Mouse (Mus musculus) bone marrow macrophage, adult 2 months (primary cell): Measurements from ENCODE around the gene Zfp385a.

Experiments
- CTCF ChIP-seq: IDR thresholded peaks from 2 replicates; pipeline ENCODE4 v1.5.1; 2012; ENCODE audit warnings: low read depth, mild to moderate bottlenecking, low read length, moderate library complexity
- POLR2A ChIP-seq: IDR thresholded peaks from 2 replicates; pipeline ENCODE4 v1.6.1; 2012; ENCODE audit warnings: mild to moderate bottlenecking, low read depth, low read length, borderline replicate concordance

DNA sequence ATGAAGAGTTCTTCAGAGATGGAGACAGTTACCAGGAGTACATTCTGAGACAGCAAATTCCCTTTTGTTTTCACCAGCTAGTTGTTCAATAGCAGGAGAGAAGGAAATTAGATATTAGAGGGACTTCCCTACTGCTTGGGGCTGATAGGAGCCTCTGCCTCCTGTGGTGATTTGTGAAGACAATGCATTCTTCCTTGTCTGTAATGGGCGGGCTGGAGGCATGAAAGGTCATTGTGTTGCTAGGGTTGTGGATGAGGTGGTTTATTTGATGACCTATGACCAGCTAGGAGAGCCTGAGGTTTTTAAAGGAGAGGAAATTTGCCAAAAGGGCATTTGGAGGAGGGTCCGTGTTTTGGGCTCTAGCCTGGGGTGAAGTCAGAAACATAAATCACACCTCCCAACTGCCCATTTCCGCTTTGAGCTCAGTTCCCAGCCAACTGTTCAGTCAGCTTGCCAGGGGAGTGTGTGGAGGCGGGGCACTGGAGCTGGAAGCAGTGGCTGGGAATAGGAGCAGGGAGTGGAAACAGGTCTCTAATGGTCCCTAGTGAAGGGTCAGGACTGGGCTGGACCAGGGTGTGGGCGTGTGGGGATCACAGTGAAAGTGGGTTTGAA is 43.0 kb upstream of the Zfp385a start:
- TF ChIP-seq POLR2A: no peak
- TF ChIP-seq CTCF: no peak
